Mouse (Mus musculus) cerebellum, postnatal 25 days (tissue): ENCODE results near the gene Ecm1.

Experiments used
- DNase-seq, 2 experiments: peaks; one replicate each; pipeline ENCODE4 v3.0.0; 2021; ENCODE audit warnings: mixed read lengths in 2 of 2

The Ecm1 gene

GRCm38 (mm10) chr3:95689171-95689915 is 50.0 kb downstream of the Ecm1 start:
- DNase-seq: no peak

- DNase-seq: peak; percentile 78 to 86
Measured at GRCm38 (mm10) chr3:95687524-95688421, 51.6 kb downstream of the Ecm1 start, which contains the start of gene Adamtsl4. Gene Adamtsl4 (minus strand): TSS chr3:95687917.

GRCm38 (mm10) chr3:95687168-95687523 is 52.2 kb downstream of the Ecm1 start:
- DNase-seq: no peak

- no peak for DNase-seq
Measured at GRCm38 (mm10) chr3:95686492-95687167, 52.7 kb downstream of the Ecm1 start.

GRCm38 (mm10) chr3:95685701-95686100 is 53.7 kb downstream of the Ecm1 start:
- no peak for DNase-seq

GRCm38 (mm10) chr3:95685301-95685700 is 54.1 kb downstream of the Ecm1 start:
- no peak for DNase-seq

GRCm38 (mm10) chr3:95684846-95685245 is 54.5 kb downstream of the Ecm1 start:
- DNase-seq: no peak
